Mouse (Mus musculus) layer of hippocampus, postnatal 36 days (tissue): Measurements from ENCODE around the gene Alb. TPM values are rescaled to one million over a fixed set of nuclear protein-coding genes. Genes with fewer than 3 reads are reported as not detected.

Experiments
- DNase-seq, 2 experiments: peaks; one replicate each; pipeline ENCODE4 v3.0.0; 2022
- total RNA-seq, 2 experiments: library from RNA; stranded (reverse); gene quantifications; 2 replicates each; pipeline ENCODE4 v1.2.3; 2021

Gene Alb
- not detected for total RNA-seq

DNA sequence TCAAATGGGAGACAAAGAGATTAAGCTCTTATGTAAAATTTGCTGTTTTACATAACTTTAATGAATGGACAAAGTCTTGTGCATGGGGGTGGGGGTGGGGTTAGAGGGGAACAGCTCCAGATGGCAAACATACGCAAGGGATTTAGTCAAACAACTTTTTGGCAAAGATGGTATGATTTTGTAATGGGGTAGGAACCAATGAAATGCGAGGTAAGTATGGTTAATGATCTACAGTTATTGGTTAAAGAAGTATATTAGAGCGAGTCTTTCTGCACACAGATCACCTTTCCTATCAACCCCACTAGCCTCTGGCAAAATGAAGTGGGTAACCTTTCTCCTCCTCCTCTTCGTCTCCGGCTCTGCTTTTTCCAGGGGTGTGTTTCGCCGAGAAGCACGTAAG, at the start of gene Alb:
TSS of gene Alb (plus strand) at position 279 of the 400 bp plus-strand sequence.
- no peak for DNase-seq

DNA sequence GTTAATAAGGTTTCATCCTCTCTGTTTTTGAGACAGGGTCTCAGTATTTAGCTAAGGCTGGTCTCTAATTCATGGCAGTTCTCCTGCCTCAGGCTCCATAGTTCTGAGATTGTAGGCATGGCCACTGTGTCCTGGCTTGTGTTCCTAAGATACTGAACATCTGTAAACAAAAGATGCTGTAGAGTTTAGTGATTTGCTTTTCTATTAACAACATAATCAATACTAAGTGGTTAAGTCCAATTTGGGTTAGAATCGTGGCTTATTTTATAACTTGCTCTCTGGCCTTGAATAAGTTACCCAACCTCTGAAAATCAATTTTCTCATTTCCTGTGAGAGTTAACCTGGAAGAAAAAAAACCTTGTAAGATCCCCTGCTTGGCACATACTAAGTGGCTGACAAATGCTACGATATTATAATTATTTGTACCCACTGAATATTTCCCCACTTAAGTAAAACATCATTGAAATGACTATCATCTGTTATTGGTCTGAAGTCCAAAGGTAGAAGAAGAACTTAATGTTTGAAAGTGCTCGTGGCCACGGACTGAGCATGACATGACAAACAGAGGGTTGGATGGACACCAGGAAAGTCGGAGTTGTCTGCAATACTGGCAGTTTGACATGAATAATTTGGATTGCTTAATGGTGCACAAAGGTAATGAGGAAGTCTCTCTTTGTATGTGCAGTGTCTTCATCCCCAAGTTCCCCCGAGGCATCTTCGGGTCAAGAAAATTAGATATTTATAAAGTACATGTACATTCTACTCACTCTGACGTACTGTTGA, 46.4 kb upstream of the Alb start:
- DNase-seq: no peak

DNA sequence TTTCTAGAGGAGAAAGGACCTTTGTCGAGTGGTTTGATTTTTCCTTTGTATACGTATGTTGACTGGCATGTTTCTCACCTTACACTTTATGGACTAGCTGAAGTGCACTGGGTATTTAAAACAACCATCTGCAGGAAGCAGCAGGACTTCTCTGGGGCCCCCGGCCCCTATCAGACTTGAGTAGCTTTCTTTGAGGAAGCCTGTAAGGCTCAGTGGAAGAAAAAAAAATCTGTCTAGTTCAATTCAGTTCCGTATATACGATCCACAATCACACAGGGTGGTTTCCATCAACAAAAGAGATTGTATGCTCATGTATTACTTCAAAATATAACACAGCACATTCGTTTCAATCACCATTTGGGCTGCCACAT, 45.8 kb upstream of the Alb start:
- DNase-seq: no peak

DNA sequence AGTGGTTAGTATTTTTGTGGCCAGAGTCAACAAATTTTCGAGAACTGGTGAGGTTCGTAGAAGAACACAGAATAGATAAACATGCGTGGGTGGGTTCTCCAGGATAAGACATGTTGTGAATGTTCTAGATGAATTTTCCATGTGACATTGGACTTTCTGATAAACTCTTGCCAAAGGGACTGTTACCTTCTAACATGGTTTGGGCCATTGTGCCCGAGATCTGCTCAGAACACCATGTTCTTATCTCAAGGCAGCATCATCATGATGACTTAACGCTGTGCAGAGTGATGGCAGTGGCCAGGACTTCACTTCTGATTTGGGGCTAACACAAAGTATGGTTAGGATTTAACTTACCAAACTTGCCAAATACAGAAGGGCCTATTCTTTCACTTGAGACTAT, 36.1 kb upstream of the Alb start:
- no peak for DNase-seq

DNA sequence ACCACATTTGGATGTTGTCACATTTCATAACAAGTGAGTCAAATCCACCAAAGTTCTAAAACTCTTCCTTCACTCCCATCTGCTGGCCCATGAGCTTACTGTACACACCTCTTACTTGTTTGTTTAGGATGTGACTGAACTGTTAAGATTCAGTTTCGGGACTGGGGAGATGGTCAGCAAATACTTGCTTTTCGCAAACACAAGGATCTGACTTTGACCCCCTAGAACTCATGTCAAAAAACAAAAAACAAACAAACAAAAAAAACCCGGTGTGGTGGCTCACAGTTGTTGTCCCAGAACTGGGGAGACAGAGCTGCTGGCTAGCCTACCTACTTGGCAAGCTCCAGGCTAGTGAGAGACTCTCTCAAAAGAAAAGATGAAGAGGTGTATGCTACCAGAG, 35.5 kb upstream of the Alb start:
- DNase-seq: no peak

DNA sequence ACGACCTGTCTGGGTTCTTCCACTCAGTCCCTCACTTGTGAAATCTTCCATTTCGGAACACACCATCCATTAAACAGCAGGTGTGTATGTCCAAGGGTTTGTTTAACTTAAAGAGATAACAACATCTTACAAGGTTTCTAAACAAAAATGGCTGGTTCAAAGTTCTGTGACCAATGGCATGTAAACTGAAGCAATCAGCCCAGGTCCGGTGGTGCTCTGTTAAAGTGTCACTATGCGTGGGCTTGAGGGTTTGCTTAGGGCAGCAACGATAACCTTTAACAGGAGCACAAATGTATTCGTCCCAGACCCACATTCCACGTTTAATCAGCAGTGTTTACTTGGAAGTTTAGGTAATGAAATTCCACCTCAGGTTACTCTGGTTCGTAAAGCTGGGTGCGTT, 29.6 kb upstream of the Alb start:
- DNase-seq: no peak

DNA sequence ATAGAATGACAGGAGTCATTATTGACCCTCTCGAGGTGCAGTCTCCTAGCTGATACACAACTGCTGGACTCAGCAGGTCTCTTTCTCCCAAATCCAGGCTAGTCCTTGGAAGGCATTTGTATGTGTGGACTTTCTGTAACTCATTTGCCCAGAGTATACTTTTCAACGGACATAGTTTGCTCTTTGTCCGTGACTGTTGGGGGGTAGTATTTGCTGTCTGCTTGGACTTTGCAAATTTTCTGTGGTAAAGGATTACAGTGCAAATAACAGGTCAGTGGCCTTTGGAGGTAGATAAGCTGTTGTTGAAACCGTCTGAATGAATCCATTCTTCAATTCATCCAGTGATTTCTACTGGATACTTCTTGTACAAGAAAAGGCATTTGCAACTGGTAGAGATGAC, 21.5 kb upstream of the Alb start:
- no peak for DNase-seq

DNA sequence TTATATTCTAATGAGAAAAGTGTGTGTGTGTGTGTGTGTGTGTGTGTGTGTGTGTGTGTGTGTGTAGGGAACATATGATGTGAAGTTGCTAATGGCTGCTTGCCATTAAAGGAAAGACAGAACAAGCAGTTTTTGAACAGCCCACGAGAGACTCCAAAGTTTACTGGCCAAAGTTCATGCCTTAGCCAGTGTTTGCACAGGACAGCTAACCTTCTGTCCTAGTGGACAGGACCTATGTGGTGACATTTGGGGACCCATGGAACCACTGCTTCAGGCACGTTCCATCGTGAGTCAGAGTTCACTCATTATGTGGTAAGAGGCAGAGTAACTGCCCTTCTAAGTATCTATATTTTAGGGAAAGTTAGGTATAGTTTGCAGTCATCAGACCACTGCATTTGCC, 13.1 kb upstream of the Alb start:
- DNase-seq: no peak

DNA sequence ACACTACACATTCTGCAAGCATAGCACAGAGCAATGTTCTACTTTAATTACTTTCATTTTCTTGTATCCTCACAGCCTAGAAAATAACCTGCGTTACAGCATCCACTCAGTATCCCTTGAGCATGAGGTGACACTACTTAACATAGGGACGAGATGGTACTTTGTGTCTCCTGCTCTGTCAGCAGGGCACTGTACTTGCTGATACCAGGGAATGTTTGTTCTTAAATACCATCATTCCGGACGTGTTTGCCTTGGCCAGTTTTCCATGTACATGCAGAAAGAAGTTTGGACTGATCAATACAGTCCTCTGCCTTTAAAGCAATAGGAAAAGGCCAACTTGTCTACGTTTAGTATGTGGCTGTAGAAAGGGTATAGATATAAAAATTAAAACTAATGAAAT, 10.7 kb upstream of the Alb start:
- DNase-seq: no peak

DNA sequence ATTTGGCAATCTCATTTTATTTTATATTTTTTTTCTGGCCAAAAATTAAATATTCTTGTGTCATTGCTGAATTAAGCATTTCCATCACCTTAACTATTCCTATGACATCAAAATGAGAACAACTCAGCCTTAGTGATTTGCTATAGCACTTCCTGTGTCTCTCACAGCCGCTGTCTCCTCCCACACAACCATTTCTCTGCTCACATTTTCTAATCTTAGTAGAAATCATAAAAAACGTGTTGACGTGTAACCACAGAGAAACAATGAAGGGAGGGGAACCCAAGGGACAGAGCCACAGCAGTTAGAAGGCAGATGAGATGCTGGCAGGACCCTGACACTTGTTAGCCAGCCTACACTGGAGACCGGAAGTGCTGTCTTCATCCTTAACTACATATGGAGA, 8.0 kb upstream of the Alb start:
- no peak for DNase-seq

DNA sequence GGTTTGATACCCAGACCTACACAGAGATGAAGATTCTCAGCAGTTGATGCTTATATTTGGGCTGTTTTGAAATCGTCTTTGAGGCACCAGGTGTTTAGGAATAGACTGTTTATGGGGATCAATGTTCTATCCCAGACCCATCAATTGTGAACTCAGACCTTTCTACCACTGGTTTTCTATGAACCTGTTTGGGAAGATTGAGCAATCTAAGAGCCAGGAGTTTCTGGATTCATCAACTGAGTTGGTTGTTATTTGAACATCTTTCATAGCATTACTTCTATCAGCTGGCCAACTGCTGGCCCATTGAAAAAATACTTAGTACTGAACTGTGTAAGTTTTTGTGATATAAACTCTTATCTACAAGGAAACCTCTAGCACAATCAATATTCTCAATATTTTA, 3.5 kb upstream of the Alb start:
- no peak for DNase-seq

DNA sequence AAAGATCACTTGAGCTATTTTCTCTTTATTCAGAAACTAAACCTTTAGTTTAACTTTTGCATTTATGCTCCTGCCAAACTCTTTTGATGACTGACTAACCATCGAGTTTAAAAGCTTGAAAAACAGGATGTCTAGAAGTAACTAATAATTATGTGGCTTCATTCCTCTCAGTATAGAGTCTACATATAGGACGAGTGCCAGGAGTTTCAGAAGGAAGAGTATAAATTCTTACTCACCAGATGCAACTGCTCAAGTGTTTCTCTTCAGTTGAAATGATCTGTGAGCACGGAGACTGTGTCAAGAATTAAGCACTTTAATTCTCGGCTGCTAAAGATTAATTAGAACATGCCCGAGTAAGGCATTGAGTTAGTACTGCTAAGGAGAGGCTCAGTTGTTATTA, 2.0 kb upstream of the Alb start:
- DNase-seq: no peak

DNA sequence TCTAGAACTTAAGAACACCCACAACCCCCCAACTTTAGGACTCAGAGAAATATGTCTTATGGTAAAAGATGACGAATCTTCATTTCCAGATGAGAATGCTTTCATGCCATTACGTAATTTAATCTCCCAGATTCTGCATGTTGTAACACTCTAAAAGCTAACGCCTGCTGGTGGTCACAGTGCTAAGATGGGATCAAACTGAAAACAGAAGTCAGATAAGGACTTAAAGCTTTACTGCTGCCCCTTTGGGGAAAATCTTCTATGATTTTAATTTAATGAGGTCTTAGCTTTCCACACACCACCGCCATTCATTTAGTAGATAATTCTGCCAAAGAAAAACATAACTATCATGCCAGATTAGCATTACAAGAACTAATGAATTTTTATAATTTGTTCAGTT, 6.1 kb downstream of the Alb start:
- DNase-seq: no peak

DNA sequence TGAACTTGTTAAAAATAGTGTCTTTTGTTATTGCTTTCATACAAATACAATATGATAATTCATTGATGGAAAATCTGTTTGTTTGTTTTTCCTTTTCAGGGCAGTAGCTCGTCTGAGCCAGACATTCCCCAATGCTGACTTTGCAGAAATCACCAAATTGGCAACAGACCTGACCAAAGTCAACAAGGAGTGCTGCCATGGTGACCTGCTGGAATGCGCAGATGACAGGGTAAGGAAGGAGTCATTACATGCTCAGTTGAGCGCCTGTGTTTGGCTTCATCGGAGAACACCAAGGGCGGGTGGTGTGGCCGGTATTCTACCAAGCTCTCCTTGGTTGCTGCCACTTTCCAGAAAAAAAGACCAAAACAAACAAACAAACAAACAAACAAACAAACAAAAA, 6.5 kb downstream of the Alb start:
- no peak for DNase-seq

DNA sequence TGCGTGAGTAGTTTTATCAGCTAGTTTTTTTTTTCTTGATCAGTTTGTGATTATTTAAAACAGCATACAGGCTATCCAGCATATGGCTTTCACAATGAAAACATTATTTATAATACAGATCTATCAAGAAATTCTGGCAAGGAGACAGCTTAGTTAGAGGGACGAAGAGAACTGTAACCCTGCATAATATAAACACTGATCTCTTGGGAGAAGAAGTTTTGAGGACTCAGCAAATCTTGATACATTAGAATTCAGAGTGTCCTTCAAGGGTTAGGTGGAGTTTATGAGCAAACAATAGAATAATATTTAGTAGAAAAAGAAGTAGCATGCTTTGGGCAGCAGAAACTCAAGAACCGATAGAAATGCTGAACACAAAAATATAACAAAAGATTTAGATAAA, 10.1 kb downstream of the Alb start:
- DNase-seq: no peak

DNA sequence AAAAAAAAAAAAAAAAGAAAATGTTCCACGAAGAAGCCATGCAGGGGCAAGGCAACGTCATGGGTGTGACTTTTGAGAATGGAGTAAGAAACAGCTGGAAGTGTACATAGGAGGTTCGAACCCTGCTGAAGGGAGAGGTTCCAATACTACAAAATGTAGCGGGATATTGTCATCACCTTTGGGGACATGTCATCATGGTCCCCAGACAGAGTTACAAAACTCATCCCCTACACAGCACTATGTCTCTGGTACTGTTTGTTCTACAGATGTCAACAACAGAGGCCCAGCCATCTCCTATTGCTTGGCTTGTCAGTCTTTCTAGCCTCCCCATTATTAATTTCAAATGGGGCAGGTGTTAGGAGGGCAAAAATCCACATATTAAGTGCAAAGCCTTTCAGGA, 13.2 kb downstream of the Alb start:
- no peak for DNase-seq

DNA sequence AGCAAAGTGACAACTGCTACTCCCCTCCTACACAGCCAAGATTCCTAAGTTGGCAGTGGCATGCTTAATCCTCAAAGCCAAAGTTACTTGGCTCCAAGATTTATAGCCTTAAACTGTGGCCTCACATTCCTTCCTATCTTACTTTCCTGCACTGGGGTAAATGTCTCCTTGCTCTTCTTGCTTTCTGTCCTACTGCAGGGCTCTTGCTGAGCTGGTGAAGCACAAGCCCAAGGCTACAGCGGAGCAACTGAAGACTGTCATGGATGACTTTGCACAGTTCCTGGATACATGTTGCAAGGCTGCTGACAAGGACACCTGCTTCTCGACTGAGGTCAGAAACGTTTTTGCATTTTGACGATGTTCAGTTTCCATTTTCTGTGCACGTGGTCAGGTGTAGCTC, 13.7 kb downstream of the Alb start:
- DNase-seq: no peak

DNA sequence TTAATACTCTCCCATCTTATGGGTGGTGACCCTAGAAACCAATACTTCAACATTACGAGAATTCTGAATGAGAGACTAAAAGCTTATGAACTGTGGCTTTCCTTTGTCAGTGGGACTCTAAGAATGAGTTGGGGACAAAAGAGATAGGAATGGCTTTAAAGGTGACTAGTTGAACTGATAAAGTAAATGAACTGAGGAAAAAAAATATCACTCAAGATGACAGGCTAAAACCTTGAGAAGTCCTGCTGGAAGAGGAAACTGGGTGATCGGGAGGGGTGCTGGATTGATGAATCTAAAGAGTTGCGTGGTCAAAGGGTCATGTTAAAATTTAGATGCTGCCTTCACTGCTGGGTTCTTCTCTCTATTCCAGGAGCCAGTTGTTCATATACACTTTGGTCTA, 16.0 kb downstream of the Alb start:
- DNase-seq: no peak

DNA sequence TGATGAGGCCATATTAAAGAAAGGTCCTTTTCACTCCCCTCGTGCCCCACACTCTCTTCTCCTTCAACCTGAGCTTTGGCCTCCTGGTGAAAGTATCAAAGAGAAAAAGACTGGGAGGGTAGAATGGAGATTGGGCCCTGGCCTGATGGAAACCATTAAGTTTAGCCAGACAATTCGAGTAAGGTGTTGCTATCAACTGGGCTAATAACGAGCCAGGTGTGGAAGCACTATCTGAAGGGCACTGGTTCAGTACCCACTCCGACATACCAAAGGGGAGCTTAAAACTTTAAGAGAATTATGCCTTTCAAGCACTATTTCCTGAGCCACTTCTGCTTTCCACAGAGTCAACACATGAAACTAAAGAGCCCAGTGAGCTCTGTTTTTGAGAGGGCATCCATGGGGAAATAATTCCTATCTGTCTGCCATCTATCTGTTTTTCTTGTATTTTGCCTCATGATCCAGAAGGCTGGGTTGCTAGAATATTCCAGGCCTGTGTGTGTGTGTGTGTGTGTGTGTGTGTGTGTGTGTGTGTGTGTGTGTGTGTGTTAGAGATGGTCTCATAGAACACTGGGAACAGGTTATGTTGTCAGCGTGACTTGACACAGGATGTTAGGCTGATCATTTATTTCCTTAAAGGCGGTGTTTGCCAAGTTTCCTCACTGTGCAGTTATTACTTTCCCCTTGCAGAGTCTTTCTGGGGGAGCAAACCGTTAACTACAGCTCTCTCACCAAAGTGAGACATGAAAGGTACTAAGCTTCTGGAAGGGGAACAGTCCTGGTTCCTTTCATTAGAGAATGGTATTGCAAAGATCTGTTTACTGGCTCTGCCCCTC, 16.8 kb downstream of the Alb start:
- DNase-seq: no peak

DNA sequence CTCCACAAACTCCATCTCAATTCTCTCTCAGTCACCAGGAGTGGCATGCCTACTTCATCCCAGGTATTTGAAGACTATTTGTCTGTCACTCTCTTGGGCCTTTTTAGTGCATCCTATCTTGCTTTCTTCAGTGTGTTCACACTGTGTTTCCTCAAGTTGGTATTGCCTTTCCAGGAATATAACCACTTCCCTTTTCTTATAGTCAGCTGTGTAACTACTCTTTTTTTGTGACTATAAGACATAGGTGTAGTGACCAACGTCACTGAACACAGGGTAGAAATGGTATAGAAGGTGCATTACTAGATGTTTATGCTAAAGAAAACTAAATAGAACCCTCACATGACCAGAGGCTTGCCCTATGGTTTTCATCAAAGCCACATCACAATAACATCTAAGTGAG, 18.2 kb downstream of the Alb start:
- DNase-seq: no peak

DNA sequence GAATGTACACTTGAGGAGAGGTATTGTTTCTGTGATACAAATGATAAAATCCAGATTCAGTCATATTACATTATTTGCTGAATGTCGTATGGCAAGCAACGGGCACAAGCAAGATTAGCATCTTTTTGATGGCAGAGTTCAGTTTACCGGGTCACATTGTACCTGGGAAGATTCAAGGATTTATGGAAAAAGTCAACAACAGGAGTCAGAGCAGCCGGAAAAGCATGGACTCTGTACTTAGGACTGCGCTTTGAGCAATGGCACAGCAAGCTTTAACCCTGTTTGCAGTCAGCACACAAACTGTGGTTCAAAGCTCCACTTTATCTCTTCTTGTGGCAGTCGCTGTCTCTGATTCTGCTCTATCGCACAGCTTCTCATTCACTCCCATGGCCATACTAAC, 24.9 kb downstream of the Alb start:
- no peak for DNase-seq

DNA sequence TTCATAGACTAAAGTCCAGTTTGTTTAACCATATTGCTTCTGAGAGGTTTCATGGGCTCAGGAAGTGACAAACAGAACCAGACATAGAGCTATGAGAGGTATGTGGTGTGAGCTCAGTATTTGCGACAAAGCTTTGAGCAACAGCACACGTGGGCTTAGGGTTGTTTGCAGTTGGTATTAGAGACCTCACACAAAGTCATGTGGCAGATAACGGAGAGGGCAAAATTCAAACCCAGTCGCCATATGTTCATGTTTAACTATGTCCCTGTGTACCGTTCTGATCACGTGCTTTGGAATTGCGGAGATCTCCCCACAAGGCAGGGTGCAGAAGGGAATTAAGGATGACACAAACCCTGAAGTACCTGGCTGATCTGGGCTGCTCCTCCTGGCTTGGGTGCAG, 27.6 kb downstream of the Alb start:
- no peak for DNase-seq

DNA sequence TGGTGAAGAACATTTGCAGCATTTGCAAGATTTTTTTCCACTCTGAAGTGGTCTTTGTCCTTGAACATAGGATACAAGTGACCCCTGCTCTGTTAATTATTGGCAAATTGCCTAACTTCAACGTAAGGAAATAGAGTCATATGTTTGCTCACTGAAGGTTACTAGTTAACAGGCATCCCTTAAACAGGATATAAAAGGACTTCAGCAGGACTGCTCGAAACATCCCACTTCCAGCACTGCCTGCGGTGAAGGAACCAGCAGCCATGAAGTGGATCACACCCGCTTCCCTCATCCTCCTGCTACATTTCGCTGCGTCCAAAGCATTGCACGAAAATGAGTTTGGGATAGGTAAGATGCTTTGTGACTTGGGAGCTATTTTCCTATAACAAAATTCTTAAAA, 29.8 kb downstream of the Alb start, which contains the start of gene Afp:
TSS of gene Afp (plus strand) at position 220 of the 400 bp plus-strand sequence.
- no peak for DNase-seq

DNA sequence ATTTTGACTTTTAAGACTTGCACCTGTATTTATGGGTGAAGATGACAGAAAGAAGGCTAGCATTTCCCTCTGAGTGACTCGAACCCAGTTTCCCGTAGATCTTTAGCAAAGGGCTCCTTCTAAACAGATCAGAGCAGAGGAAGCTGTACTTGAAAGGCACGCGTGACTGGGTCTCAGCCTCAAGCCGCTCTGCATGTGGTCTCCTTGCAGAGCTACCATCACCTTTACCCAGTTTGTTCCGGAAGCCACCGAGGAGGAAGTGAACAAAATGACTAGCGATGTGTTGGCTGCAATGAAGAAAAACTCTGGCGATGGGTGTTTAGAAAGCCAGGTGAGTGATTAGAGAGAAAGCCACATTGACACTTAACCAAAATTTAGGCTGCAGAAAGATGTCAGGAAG, 31.7 kb downstream of the Alb start:
- no peak for DNase-seq
